Mouse (Mus musculus) adrenal gland, postnatal 25 days (tissue): ENCODE measurements around the gene Lrch3. TPM values are rescaled to one million over a fixed set of nuclear protein-coding genes. Genes with fewer than 3 reads are reported as not detected.
A peak's percentile ranks its signal among the peaks of the same experiment; 100 is the strongest.
"Not testable (repeated sequence)": the region's sequence is repeated elsewhere in the genome, so short reads cannot be mapped to it uniquely, and the experiment has no call there.

ENCODE experiments used
- DNase-seq: peaks from one replicate; pipeline ENCODE4 v3.0.0; 2021; ENCODE audit warnings: mixed read lengths
- long read RNA-seq: library from polyadenylated mRNA; stranded (forward); transcript quantifications from one replicate; pipeline ENCODE4 v2.0.0, GENCODE M21; 2021
- total RNA-seq: library from RNA; stranded (reverse); gene quantifications from 2 replicates; pipeline ENCODE4 v1.2.3, GENCODE M21; 2021

Gene Lrch3
- 40.7 and 42.7 TPM in 2 replicates for total RNA-seq
- long read RNA-seq, full-length matches to known transcripts = 2 of 6 reads
- long read RNA-seq, partial matches to known transcripts = 1 of 6 reads
- long read RNA-seq, other reads (novel, unspliced or antisense) = 3 of 6 reads

- DNase-seq = peak; percentile 98
These were observed at the start of gene Lrch3 for GRCm38 (mm10) chr16:32913937-32914881. Gene Lrch3, plus strand, starts transcription at chr16:32914100.

- DNase-seq = no peak
These were observed 48.5 kb upstream of the Lrch3 start for GRCm38 (mm10) chr16:32865401-32865800.

GRCm38 (mm10) chr16:32866713-32867112 lies 47.2 kb upstream of the Lrch3 start:
- no peak for DNase-seq

- peak; percentile 84 for DNase-seq
These were observed 45.9 kb upstream of the Lrch3 start for GRCm38 (mm10) chr16:32867919-32868552.

- DNase-seq = no peak
These were observed 43.7 kb upstream of the Lrch3 start for GRCm38 (mm10) chr16:32870231-32870630.

GRCm38 (mm10) chr16:32873366-32873765 lies 40.5 kb upstream of the Lrch3 start:
- no peak for DNase-seq

GRCm38 (mm10) chr16:32875281-32875680 lies 38.6 kb upstream of the Lrch3 start:
- not testable (repeated sequence) for DNase-seq

GRCm38 (mm10) chr16:32875847-32876246 lies 38.1 kb upstream of the Lrch3 start:
- no peak for DNase-seq

GRCm38 (mm10) chr16:32876831-32877230 lies 37.1 kb upstream of the Lrch3 start:
- DNase-seq = no peak

- peak; percentile 97 for DNase-seq
These were observed 36.4 kb upstream of the Lrch3 start, which contains the start of the genes Fyttd1 and Rubcn for GRCm38 (mm10) chr16:32877343-32878156. Gene Fyttd1, plus strand, starts transcription at chr16:32877500. Gene Rubcn, minus strand, starts transcription at chr16:32877766.

GRCm38 (mm10) chr16:32878157-32878598 lies 35.7 kb upstream of the Lrch3 start:
- DNase-seq = no peak

- no peak for DNase-seq
These were observed 34.7 kb upstream of the Lrch3 start for GRCm38 (mm10) chr16:32878972-32879926.

GRCm38 (mm10) chr16:32881538-32881937 lies 32.4 kb upstream of the Lrch3 start:
- DNase-seq = no peak

- no peak for DNase-seq
These were observed 25.9 kb upstream of the Lrch3 start for GRCm38 (mm10) chr16:32887996-32888395.

GRCm38 (mm10) chr16:32889881-32890280 lies 24.0 kb upstream of the Lrch3 start:
- DNase-seq = no peak

- no peak for DNase-seq
These were observed 17.8 kb upstream of the Lrch3 start for GRCm38 (mm10) chr16:32896126-32896525.

- DNase-seq = no peak
These were observed 12.4 kb upstream of the Lrch3 start for GRCm38 (mm10) chr16:32901360-32902050.

GRCm38 (mm10) chr16:32902051-32902428 lies 11.9 kb upstream of the Lrch3 start:
- DNase-seq = no peak

- no peak for DNase-seq
These were observed 7.7 kb upstream of the Lrch3 start for GRCm38 (mm10) chr16:32906186-32906585.

- peak; percentile 50 for DNase-seq
These were observed 7.2 kb upstream of the Lrch3 start for GRCm38 (mm10) chr16:32906727-32907126.
